Mouse (Mus musculus) small intestine, adult 2 months (tissue): ENCODE measurements around the gene Uchl4. TPM values are rescaled to one million over a fixed set of nuclear protein-coding genes. Genes with fewer than 3 reads are reported as not detected.

Experiments used
- H3K27ac ChIP-seq: fragments of 200-500 bp; 2 replicates; pipeline ENCODE4 v1.5.1; 2012; ENCODE audit warnings: low read depth, low read length, control low read depth, inconsistent platforms; ENCODE audit not compliant: insufficient read depth
- H3K27me3 ChIP-seq: fragments of 200-500 bp; 2 replicates; pipeline ENCODE4 v1.6.1; 2012; ENCODE audit warnings: mild to moderate bottlenecking, moderate library complexity, low read length, inconsistent platforms; ENCODE audit not compliant: control insufficient read depth, insufficient read depth
- H3K36me3 ChIP-seq: fragments of 200-500 bp; 2 replicates; pipeline ENCODE4 v1.6.1; 2012; ENCODE audit warnings: mild to moderate bottlenecking, low read length, control low read depth, inconsistent platforms; ENCODE audit not compliant: control insufficient read depth, insufficient read depth
- H3K4me1 ChIP-seq: fragments of 200-500 bp; 2 replicates; pipeline ENCODE4 v1.6.1; 2012; ENCODE audit warnings: low read length, inconsistent platforms, mixed read lengths; ENCODE audit not compliant: control insufficient read depth, insufficient read depth, insufficient read length
- H3K4me3 ChIP-seq: fragments of 200-500 bp; 2 replicates; pipeline ENCODE4 v1.5.1; 2012; ENCODE audit warnings: low read depth, mild to moderate bottlenecking, control low read depth, inconsistent platforms, low read length, moderate library complexity
- CTCF ChIP-seq: fragments of 200-500 bp; IDR thresholded peaks from 2 replicates; pipeline ENCODE4 v1.5.1; 2012; ENCODE audit warnings: low read depth, mild to moderate bottlenecking, control low read depth, inconsistent platforms, low read length, moderate library complexity, mixed read lengths; ENCODE audit not compliant: insufficient replicate concordance, insufficient read length; ENCODE audit errors: extremely low read depth
- POLR2A ChIP-seq: fragments of 200-500 bp; IDR thresholded peaks from 2 replicates; pipeline ENCODE4 v1.6.1; 2012; ENCODE audit warnings: low read depth, mild to moderate bottlenecking, control low read depth, inconsistent platforms, low read length, moderate library complexity
- WGBS: fragments of 180-500 bp; shearing (Covaris S2); methylation state at CpG from one replicate; pipeline ENCODE4 v1.1.7; 2018; 5-methylcytosine and 5-hydroxymethylcytosine counted together
- polyA plus RNA-seq: library from polyadenylated mRNA; depleted of rRNA; stranded (reverse); fragments of >200 nt; gene quantifications from 2 replicates; pipeline ENCODE4 v1.2.3, GENCODE M21; 2012

The Uchl4 gene
- polyA plus RNA-seq, 1 experiment: not detected

- TF ChIP-seq POLR2A: no peak
- no peak for TF ChIP-seq CTCF
- H3K27ac ChIP-seq: no peak overlapping the region
- H3K27me3 ChIP-seq: no peaks in the 10 kb centered on the region
- peaks cover 16% of the 10 kb centered on the region; the same call in 1 of the 2 replicates for H3K4me1 ChIP-seq
- peaks cover 20% of the 10 kb centered on the region for H3K36me3 ChIP-seq
- H3K4me3 ChIP-seq: no peak overlapping the region
These were observed 32.7 kb upstream of the Uchl4 start for GRCm38 (mm10) chr9:64202331-64202730.

- Histone ChIP-seq H3K36me3 (peaks cover 19% of the 10 kb centered on the region), H3K27ac (no peak overlapping the region), H3K4me1 (peaks cover 16% of the 10 kb centered on the region; the same call in 1 of the 2 replicates), H3K4me3 (no peak overlapping the region), H3K27me3 (no peaks in the 10 kb centered on the region)
- no peak for TF ChIP-seq CTCF
- TF ChIP-seq POLR2A: no peak
These were observed 32.1 kb upstream of the Uchl4 start for GRCm38 (mm10) chr9:64202866-64203265.

GRCm38 (mm10) chr9:64207509-64208084 is 27.4 kb upstream of the Uchl4 start:
- H3K27ac ChIP-seq: no peak overlapping the region
- WGBS: 85% methylated on average over 3 of the region's 3 CpGs
- TF ChIP-seq POLR2A (no peak), CTCF (no peak)
- no peak overlapping the region for H3K4me3 ChIP-seq
- no peaks in the 10 kb centered on the region for H3K27me3 ChIP-seq
- H3K4me1 ChIP-seq: no peaks in the 10 kb centered on the region
- H3K36me3 ChIP-seq: peaks cover 51% of the 10 kb centered on the region

GRCm38 (mm10) chr9:64214452-64214851 is 20.5 kb upstream of the Uchl4 start:
- WGBS: 77% methylated on average over 17 of the region's 17 CpGs
- no peaks in the 10 kb centered on the region for H3K27me3 ChIP-seq
- peaks cover 2% of the 10 kb centered on the region for H3K4me1 ChIP-seq
- peaks cover 25% of the 10 kb centered on the region for H3K36me3 ChIP-seq
- H3K27ac ChIP-seq: no peak overlapping the region
- no peak for TF ChIP-seq POLR2A
- no peak for TF ChIP-seq CTCF
- no peak overlapping the region for H3K4me3 ChIP-seq

- H3K36me3 ChIP-seq: peaks cover 15% of the 10 kb centered on the region
- WGBS: 53% methylated on average over 4 of the region's 4 CpGs
- H3K27ac ChIP-seq: no peak overlapping the region
- TF ChIP-seq CTCF (no peak), POLR2A (no peak)
- H3K27me3 ChIP-seq: no peaks in the 10 kb centered on the region
- no peak overlapping the region for H3K4me3 ChIP-seq
- H3K4me1 ChIP-seq: peaks cover 9% of the 10 kb centered on the region
These were observed 18.9 kb upstream of the Uchl4 start for GRCm38 (mm10) chr9:64216090-64216489.

GRCm38 (mm10) chr9:64216641-64217040 is 18.4 kb upstream of the Uchl4 start:
- TF ChIP-seq CTCF: no peak
- TF ChIP-seq POLR2A: no peak
- H3K27me3 ChIP-seq: no peaks in the 10 kb centered on the region
- WGBS: 95% methylated on average over 2 of the region's 2 CpGs
- H3K36me3 ChIP-seq: peaks cover 13% of the 10 kb centered on the region
- no peak overlapping the region; the same call in 1 of the 2 replicates for H3K27ac ChIP-seq
- H3K4me3 ChIP-seq: no peak overlapping the region
- peaks cover 11% of the 10 kb centered on the region for H3K4me1 ChIP-seq

- no peak for TF ChIP-seq POLR2A
- TF ChIP-seq CTCF: no peak
- H3K4me3 ChIP-seq: no peak overlapping the region
- peaks cover 3% of the 10 kb centered on the region; the same call in 1 of the 2 replicates for H3K36me3 ChIP-seq
- H3K4me1 ChIP-seq: peaks cover 18% of the 10 kb centered on the region
- H3K27ac ChIP-seq: no peak overlapping the region
- H3K27me3 ChIP-seq: no peaks in the 10 kb centered on the region
These were observed 17.1 kb upstream of the Uchl4 start for GRCm38 (mm10) chr9:64217887-64218286.

GRCm38 (mm10) chr9:64219305-64219704 is 15.7 kb upstream of the Uchl4 start:
- TF ChIP-seq POLR2A: no peak
- no peak for TF ChIP-seq CTCF
- H3K4me1 ChIP-seq: peaks cover 20% of the 10 kb centered on the region
- WGBS: 84% methylated on average over 1 of the region's 1 CpGs
- H3K4me3 ChIP-seq: no peak overlapping the region
- H3K27ac ChIP-seq: no peak overlapping the region
- H3K27me3 ChIP-seq: no peaks in the 10 kb centered on the region
- H3K36me3 ChIP-seq: no peaks in the 10 kb centered on the region
